Comparison of ENCODE assay signal across 8 mouse cellular contexts in the genomic region with DNA sequence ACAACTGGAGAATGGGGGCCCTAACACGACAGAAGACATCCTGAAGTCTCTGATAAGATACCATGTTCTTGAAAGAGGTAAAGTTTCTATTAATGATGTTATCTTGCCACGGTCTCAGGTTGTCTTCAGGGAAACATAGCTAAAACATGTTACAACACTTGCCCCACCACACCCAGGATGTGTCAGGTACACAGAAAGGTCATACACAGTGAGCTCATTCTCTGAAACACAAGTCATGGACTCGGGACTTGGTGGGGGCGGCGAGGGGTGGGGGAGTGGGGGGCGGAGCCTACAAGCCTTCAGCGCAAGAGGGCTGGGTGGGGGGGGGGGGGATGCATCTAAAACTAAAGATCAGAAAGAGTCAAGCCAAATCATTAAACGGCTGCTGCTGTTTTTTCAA. TPM values are rescaled to one million over a fixed set of nuclear protein-coding genes. Genes with fewer than 3 reads are reported as not detected.
A peak's percentile ranks its signal among the peaks of the same experiment; 100 is the strongest.
DNase-seq lines count a peak whose midpoint lies in the region; ATAC-seq and TF ChIP-seq lines count a peak whose summit lies in the region.

No protein-coding gene starts in this region.

- H3K9me3 ChIP-seq in forebrain, postnatal 0 days (ENCODE audit: low read length): no peaks in the 10 kb centered on the region
- no peaks in the 10 kb centered on the region for H3K9me3 ChIP-seq in limb, embryonic 12.5 days
- H3K9me3 ChIP-seq in midbrain, embryonic 15.5 days: no peaks in the 10 kb centered on the region

- H3K4me3 ChIP-seq in heart, adult 2 months: peak overlapping the region; percentile 59
- H3K4me3 ChIP-seq in bone marrow macrophage, adult 2 months (ENCODE audit: insufficient read depth, low read length): peak overlapping the region; percentile 59
- H3K4me3 ChIP-seq in forebrain, postnatal 0 days (ENCODE audit: low read depth, low read length): peak overlapping the region; percentile 38
- peak overlapping the region; percentile 50 for H3K4me3 ChIP-seq in limb, embryonic 12.5 days (replicated peaks)
- H3K4me3 ChIP-seq in midbrain, embryonic 15.5 days: peak overlapping the region; percentile 40

- TF ChIP-seq POLR2A in heart, adult 2 months (IDR thresholded peaks at IDR 0.05; ENCODE audit: insufficient read depth, low read depth, low read length): no peak
- no peak for TF ChIP-seq POLR2A in bone marrow macrophage, adult 2 months (IDR thresholded peaks at IDR 0.05; ENCODE audit: borderline replicate concordance, low read depth, low read length)

- H3K9ac ChIP-seq in heart, adult 2 months (ENCODE audit: low read depth, low read length): no peak overlapping the region
- no peak overlapping the region; the same call in 1 of the 2 replicates for H3K9ac ChIP-seq in forebrain, postnatal 0 days
- peak overlapping the region; percentile 60 for H3K9ac ChIP-seq in limb, embryonic 12.5 days (replicated peaks)
- no peak overlapping the region for H3K9ac ChIP-seq in midbrain, embryonic 15.5 days

- TF ChIP-seq CTCF in heart, adult 2 months (IDR thresholded peaks at IDR 0.05): no peak
- TF ChIP-seq CTCF in bone marrow macrophage, adult 2 months (IDR thresholded peaks at IDR 0.05; ENCODE audit: low read depth, low read length): no peak
- TF ChIP-seq CTCF in forebrain, postnatal 0 days (IDR thresholded peaks at IDR 0.05; ENCODE audit: low read depth): no peak

- intact Hi-C loops in heart, adult 2 months (cut with DNase I): loop anchor here (1.0 to 2.0 kb wide), 2 partner anchors 38 to 131 kb away; partner anchors contain the start of genes Cast and Erap1
- intact Hi-C loops in heart, postnatal 36 days (cut with DNase I): loop anchor here (2.0 kb wide), 1 partner anchor 39 kb away; the partner anchor contains the start of gene Cast

- H3K27me3 ChIP-seq in heart, adult 2 months (ENCODE audit: control insufficient read depth, insufficient read depth, low read length): no peaks in the 10 kb centered on the region
- no peaks in the 10 kb centered on the region for H3K27me3 ChIP-seq in forebrain, postnatal 0 days (ENCODE audit: insufficient read depth, low read length)
- H3K27me3 ChIP-seq in limb, embryonic 12.5 days: no peaks in the 10 kb centered on the region
- no peaks in the 10 kb centered on the region for H3K27me3 ChIP-seq in midbrain, embryonic 15.5 days (replicated peaks)

- H3K79me2 ChIP-seq in heart, adult 2 months (replicated peaks; ENCODE audit: control insufficient read depth, insufficient read depth, low read length): peaks cover 2% of the 10 kb centered on the region; the same call in 1 of the 2 replicates

- ATAC-seq in forebrain, postnatal 0 days: no peak
- ATAC-seq in limb, embryonic 12.5 days (ENCODE audit: insufficient number of reproducible peaks, insufficient read depth, low FRiP score, low TSS enrichment, low read depth): 0 out of 2 replicates have a peak, but pooled peaks have one; percentile 8
- peak; percentile 35; the same call in 1 of the 2 replicates for ATAC-seq in midbrain, embryonic 15.5 days (replicated peaks)

- no peak for TF ChIP-seq EP300 in heart, adult 2 months (IDR thresholded peaks at IDR 0.05; ENCODE audit: insufficient read depth, low read depth, low read length)

- peaks cover 9% of the 10 kb centered on the region for H3K36me3 ChIP-seq in heart, adult 2 months (ENCODE audit: control insufficient read depth, insufficient read depth, low read length)
- H3K36me3 ChIP-seq in forebrain, postnatal 0 days (ENCODE audit: insufficient read depth): no peaks in the 10 kb centered on the region
- no peaks in the 10 kb centered on the region for H3K36me3 ChIP-seq in limb, embryonic 12.5 days
- H3K36me3 ChIP-seq in midbrain, embryonic 15.5 days (replicated peaks): no peaks in the 10 kb centered on the region

- WGBS in heart, adult 2 months: 4% methylated on average over 8 of the region's 8 CpGs
- 16% methylated on average over 7 of the region's 8 CpGs for WGBS in forebrain, postnatal 0 days
- WGBS in limb, embryonic 12.5 days: 10% methylated on average over 8 of the region's 8 CpGs
- WGBS in midbrain, embryonic 15.5 days: 13% methylated on average over 8 of the region's 8 CpGs

- H3K27ac ChIP-seq in heart, adult 2 months: peak overlapping the region; percentile 88
- no peak overlapping the region; the same call in 1 of the 2 replicates for H3K27ac ChIP-seq in bone marrow macrophage, adult 2 months (ENCODE audit: insufficient read depth, low read depth, low read length)
- no peak overlapping the region for H3K27ac ChIP-seq in forebrain, postnatal 0 days (ENCODE audit: low read depth, low read length)
- peak overlapping the region; percentile 80 for H3K27ac ChIP-seq in limb, embryonic 12.5 days
- no peak overlapping the region for H3K27ac ChIP-seq in midbrain, embryonic 15.5 days

- peak in 1 of 2 experiments; percentile 4 for DNase-seq in heart, adult 2 months
- no peak for DNase-seq in heart, postnatal 36 days
- no peak for DNase-seq in forebrain, postnatal 0 days
- no peak for DNase-seq in frontal cortex, postnatal 25 days (ENCODE audit: low spot score in 2 of 2)
- no peak for DNase-seq in MN1 (ENCODE audit: low spot score)

- H3K4me1 ChIP-seq in heart, adult 2 months (ENCODE audit: control insufficient read depth, insufficient read depth, low read length): peaks cover 1% of the 10 kb centered on the region; the same call in 1 of the 2 replicates
- H3K4me1 ChIP-seq in bone marrow macrophage, adult 2 months (ENCODE audit: control insufficient read depth, insufficient read depth, low read length): 0 out of 2 replicates have a peak, but pooled peaks cover 2% of the 10 kb centered on the region
- no peaks in the 10 kb centered on the region for H3K4me1 ChIP-seq in forebrain, postnatal 0 days (ENCODE audit: insufficient read depth)
- 0 out of 2 replicates have a peak, but pooled peaks cover 4% of the 10 kb centered on the region for H3K4me1 ChIP-seq in limb, embryonic 12.5 days (replicated peaks)
- peaks cover 8% of the 10 kb centered on the region for H3K4me1 ChIP-seq in midbrain, embryonic 15.5 days

- peak overlapping the region; percentile 72 for H3K4me2 ChIP-seq in forebrain, postnatal 0 days (ENCODE audit: low read depth)
- peak overlapping the region; percentile 67 for H3K4me2 ChIP-seq in limb, embryonic 12.5 days
- peak overlapping the region; percentile 61 for H3K4me2 ChIP-seq in midbrain, embryonic 15.5 days

RNA-seq across cellular contexts. Expression of gene Cast, which starts 38.7 kb away (rescaled TPM):
- total RNA-seq in heart, adult 2 months (2021): 100 to 1,000 TPM; 102 to 115 TPM
- polyA plus RNA-seq in heart, adult 2 months (2012; rRNA removed): 18.9 and 32.2 TPM in 2 replicates
- total RNA-seq in heart, postnatal 36 days (2021): 100 to 1,000 TPM; 114 to 121 TPM
- polyA plus RNA-seq in bone marrow macrophage, adult 2 months (2012; ENCODE audit: insufficient read depth, insufficient read length, missing spikeins): 110 and 133 TPM in 2 replicates
- 4.8 and 6.7 TPM in 2 replicates for total RNA-seq in forebrain, postnatal 0 days (2014; rRNA removed)
- polyA plus RNA-seq in forebrain, postnatal 0 days (2015; fragmentation: Nextera tagmentation; extraction: Ambion mirVana): 3.0 and 4.3 TPM in 2 replicates
- 24.7 and 31.2 TPM in 2 replicates for polyA plus RNA-seq in limb, embryonic 12.5 days (2016; fragmentation: Nextera tagmentation; extraction: Ambion mirVana)
- 7.1 and 7.4 TPM in 2 replicates for polyA plus RNA-seq in midbrain, embryonic 15.5 days (2015; fragmentation: Nextera tagmentation; extraction: Ambion mirVana)

Comparison
In these comparisons a context has a peak if more than half of its experiments do, and no peak if none do; other contexts are left out.
1. H3K27ac ChIP-seq: peak in heart, adult 2 months (single experiment) and limb, embryonic 12.5 days (single experiment); none in bone marrow macrophage, adult 2 months (single experiment), forebrain, postnatal 0 days (single experiment) and midbrain, embryonic 15.5 days (single experiment).
2. Peak in every context shown above with its lines, with median percentiles within 50 percentile points of each other: H3K4me3 ChIP-seq and H3K4me2 ChIP-seq.